Mouse (Mus musculus) ovary, postnatal 36 days (tissue): ENCODE data around the gene Gm49352.
"Not testable (repeated sequence)": the region's sequence is repeated elsewhere in the genome, so short reads cannot be mapped to it uniquely, and the experiment has no call there.

Experiments used
- DNase-seq: peaks from one replicate; pipeline ENCODE4 v3.0.0; 2022; ENCODE audit warnings: low spot score, mixed read lengths

The Gm49352 gene

GRCm38 (mm10) chr13:61568074-61568473 is at the start of gene Gm49352:
Gm49352 (minus strand) TSS chr13:61568174.
- DNase-seq, result not testable (repeated sequence)

GRCm38 (mm10) chr13:61570027-61570426 is 2.1 kb upstream of the Gm49352 start, which contains the start of gene Cts3:
Cts3 (minus strand) TSS chr13:61570127.
- no peak for DNase-seq

- DNase-seq, result no peak
These were observed 26.3 kb downstream of the Gm49352 start, which contains the start of gene Ctsm for GRCm38 (mm10) chr13:61541631-61542030. Ctsm (minus strand) TSS chr13:61541839.
